Mouse (Mus musculus): Measurements from ENCODE around the gene Tnrc6b. TPM values are rescaled to one million over a fixed set of nuclear protein-coding genes. Genes with fewer than 3 reads are reported as not detected.

Tnrc6b gene
- polyA plus RNA-seq, 1 experiment = 40.0 TPM

GRCm38 (mm10) chr15:80814792-80815191, 103.7 kb downstream of the Tnrc6b start:
- no peaks in the 10 kb centered on the region for H3K9me3 ChIP-seq (replicated peaks; ENCODE audit: control insufficient read depth, insufficient read depth, low read length, poor library complexity, severe bottlenecking)
- TF ChIP-seq CTCF (IDR thresholded peaks at IDR 0.05; ENCODE audit: low read depth, low read length) = no peak
- no peaks in the 10 kb centered on the region for H3K36me3 ChIP-seq (ENCODE audit: control insufficient read depth, insufficient read depth, low read length, poor library complexity, severe bottlenecking)
- H3K27ac ChIP-seq (ENCODE audit: insufficient read depth, low read length) = no peak overlapping the region
- H3K9ac ChIP-seq (ENCODE audit: low read depth, poor library complexity, severe bottlenecking) = no peak overlapping the region
- no peak overlapping the region for H3K4me3 ChIP-seq (ENCODE audit: low read depth, low read length)
- peaks cover 5% of the 10 kb centered on the region for H3K4me1 ChIP-seq (ENCODE audit: control insufficient read depth, insufficient read depth, low read length)
- no peaks in the 10 kb centered on the region for H3K27me3 ChIP-seq (ENCODE audit: control insufficient read depth, insufficient read depth, low read length, poor library complexity, severe bottlenecking)

GRCm38 (mm10) chr15:80822276-80822675, 111.2 kb downstream of the Tnrc6b start:
- no peak overlapping the region for H3K9ac ChIP-seq (ENCODE audit: low read depth, poor library complexity, severe bottlenecking)
- H3K36me3 ChIP-seq (ENCODE audit: control insufficient read depth, insufficient read depth, low read length, poor library complexity, severe bottlenecking) = no peaks in the 10 kb centered on the region
- no peak for TF ChIP-seq POLR2A (IDR thresholded peaks at IDR 0.05; ENCODE audit: insufficient read depth, low read length)
- TF ChIP-seq CTCF (IDR thresholded peaks at IDR 0.05; ENCODE audit: low read depth, low read length) = no peak
- TF ChIP-seq EP300 (IDR thresholded peaks at IDR 0.05; ENCODE audit: insufficient read depth, low read depth, low read length) = 0 out of 2 replicates have a peak, but pooled peaks have one; percentile 23
- no peak overlapping the region for H3K4me3 ChIP-seq (ENCODE audit: low read depth, low read length)
- no peak overlapping the region for H3K27ac ChIP-seq (ENCODE audit: insufficient read depth, low read length)
- H3K9me3 ChIP-seq (replicated peaks; ENCODE audit: control insufficient read depth, insufficient read depth, low read length, poor library complexity, severe bottlenecking) = no peaks in the 10 kb centered on the region
- no peaks in the 10 kb centered on the region for H3K4me1 ChIP-seq (ENCODE audit: control insufficient read depth, insufficient read depth, low read length)
- H3K27me3 ChIP-seq (ENCODE audit: control insufficient read depth, insufficient read depth, low read length, poor library complexity, severe bottlenecking) = no peaks in the 10 kb centered on the region

- Histone ChIP-seq H3K4me3 (ENCODE audit: low read depth, low read length) (no peak overlapping the region), H3K36me3 (ENCODE audit: control insufficient read depth, insufficient read depth, low read length, poor library complexity, severe bottlenecking) (no peaks in the 10 kb centered on the region), H3K27me3 (ENCODE audit: control insufficient read depth, insufficient read depth, low read length, poor library complexity, severe bottlenecking) (no peaks in the 10 kb centered on the region), H3K27ac (ENCODE audit: insufficient read depth, low read length) (no peak overlapping the region), H3K4me1 (ENCODE audit: control insufficient read depth, insufficient read depth, low read length) (peaks cover 3% of the 10 kb centered on the region), H3K9ac (ENCODE audit: low read depth, poor library complexity, severe bottlenecking) (no peak overlapping the region), H3K9me3 (replicated peaks; ENCODE audit: control insufficient read depth, insufficient read depth, low read length, poor library complexity, severe bottlenecking) (no peaks in the 10 kb centered on the region)
- TF ChIP-seq POLR2A (IDR thresholded peaks at IDR 0.05; ENCODE audit: insufficient read depth, low read length) (no peak), EP300 (IDR thresholded peaks at IDR 0.05; ENCODE audit: insufficient read depth, low read depth, low read length) (no peak), CTCF (IDR thresholded peaks at IDR 0.05; ENCODE audit: low read depth, low read length) (no peak)
These were observed 120.1 kb downstream of the Tnrc6b start for GRCm38 (mm10) chr15:80831170-80831569.

GRCm38 (mm10) chr15:80832808-80833207, 121.7 kb downstream of the Tnrc6b start:
- no peak overlapping the region for H3K4me3 ChIP-seq (ENCODE audit: low read depth, low read length)
- H3K4me1 ChIP-seq (ENCODE audit: control insufficient read depth, insufficient read depth, low read length) = peaks cover 3% of the 10 kb centered on the region
- no peaks in the 10 kb centered on the region for H3K27me3 ChIP-seq (ENCODE audit: control insufficient read depth, insufficient read depth, low read length, poor library complexity, severe bottlenecking)
- no peak for TF ChIP-seq CTCF (IDR thresholded peaks at IDR 0.05; ENCODE audit: low read depth, low read length)
- no peak for TF ChIP-seq POLR2A (IDR thresholded peaks at IDR 0.05; ENCODE audit: insufficient read depth, low read length)
- no peak for TF ChIP-seq EP300 (IDR thresholded peaks at IDR 0.05; ENCODE audit: insufficient read depth, low read depth, low read length)
- H3K9me3 ChIP-seq (replicated peaks; ENCODE audit: control insufficient read depth, insufficient read depth, low read length, poor library complexity, severe bottlenecking) = no peaks in the 10 kb centered on the region
- H3K36me3 ChIP-seq (ENCODE audit: control insufficient read depth, insufficient read depth, low read length, poor library complexity, severe bottlenecking) = no peaks in the 10 kb centered on the region
- no peak overlapping the region for H3K27ac ChIP-seq (ENCODE audit: insufficient read depth, low read length)
- H3K9ac ChIP-seq (ENCODE audit: low read depth, poor library complexity, severe bottlenecking) = no peak overlapping the region

GRCm38 (mm10) chr15:80836246-80836645, 125.1 kb downstream of the Tnrc6b start:
- Histone ChIP-seq H3K4me3 (ENCODE audit: low read depth, low read length) (no peak overlapping the region), H3K27me3 (ENCODE audit: control insufficient read depth, insufficient read depth, low read length, poor library complexity, severe bottlenecking) (no peaks in the 10 kb centered on the region), H3K4me1 (ENCODE audit: control insufficient read depth, insufficient read depth, low read length) (peaks cover 3% of the 10 kb centered on the region), H3K9me3 (replicated peaks; ENCODE audit: control insufficient read depth, insufficient read depth, low read length, poor library complexity, severe bottlenecking) (no peaks in the 10 kb centered on the region), H3K36me3 (ENCODE audit: control insufficient read depth, insufficient read depth, low read length, poor library complexity, severe bottlenecking) (no peaks in the 10 kb centered on the region), H3K27ac (ENCODE audit: insufficient read depth, low read length) (no peak overlapping the region), H3K9ac (ENCODE audit: low read depth, poor library complexity, severe bottlenecking) (no peak overlapping the region)
- TF ChIP-seq POLR2A (IDR thresholded peaks at IDR 0.05; ENCODE audit: insufficient read depth, low read length) (no peak), CTCF (IDR thresholded peaks at IDR 0.05; ENCODE audit: low read depth, low read length) (no peak), EP300 (IDR thresholded peaks at IDR 0.05; ENCODE audit: insufficient read depth, low read depth, low read length) (no peak)

- H3K4me1 ChIP-seq (ENCODE audit: control insufficient read depth, insufficient read depth, low read length) = peaks cover 3% of the 10 kb centered on the region
- no peaks in the 10 kb centered on the region for H3K36me3 ChIP-seq (ENCODE audit: control insufficient read depth, insufficient read depth, low read length, poor library complexity, severe bottlenecking)
- H3K27ac ChIP-seq (ENCODE audit: insufficient read depth, low read length) = no peak overlapping the region
- H3K4me3 ChIP-seq (ENCODE audit: low read depth, low read length) = no peak overlapping the region
- H3K27me3 ChIP-seq (ENCODE audit: control insufficient read depth, insufficient read depth, low read length, poor library complexity, severe bottlenecking) = no peaks in the 10 kb centered on the region
- H3K9ac ChIP-seq (ENCODE audit: low read depth, poor library complexity, severe bottlenecking) = no peak overlapping the region
- H3K9me3 ChIP-seq (replicated peaks; ENCODE audit: control insufficient read depth, insufficient read depth, low read length, poor library complexity, severe bottlenecking) = no peaks in the 10 kb centered on the region
- no peak for TF ChIP-seq EP300 (IDR thresholded peaks at IDR 0.05; ENCODE audit: insufficient read depth, low read depth, low read length)
- no peak for TF ChIP-seq CTCF (IDR thresholded peaks at IDR 0.05; ENCODE audit: low read depth, low read length)
- TF ChIP-seq POLR2A (IDR thresholded peaks at IDR 0.05; ENCODE audit: insufficient read depth, low read length) = no peak
These were observed 127.7 kb downstream of the Tnrc6b start for GRCm38 (mm10) chr15:80838836-80839235.

Measured in ES-Bruce4 (cell line).